Mouse (Mus musculus) limb, embryonic 11.5 days (tissue): ENCODE data around the gene Iqschfp. TPM values are rescaled to one million over a fixed set of nuclear protein-coding genes. Genes with fewer than 3 reads are reported as not detected.

ENCODE experiments used
- ATAC-seq: fragments of 200-750 bp; cut with Nextera tagmentation; 2 replicates; pipeline ENCODE4 v1.8.0; 2017; ENCODE audit warnings: low read depth; ENCODE audit not compliant: insufficient number of reproducible peaks, low FRiP score, low TSS enrichment
- DNase-seq: peaks from one replicate; pipeline ENCODE4 v3.0.0-alpha.2; 2015; ENCODE audit warnings: low spot score
- H3K27ac ChIP-seq: fragments of 300-500 bp; sonication (generic); replicated peaks from 2 replicates; pipeline ENCODE4 v1.5.1; 2014; ENCODE audit warnings: low read depth, mild to moderate bottlenecking, low read length
- H3K27me3 ChIP-seq: fragments of 300-500 bp; sonication (generic); 2 replicates; pipeline ENCODE4 v1.6.1; 2014; ENCODE audit warnings: mild to moderate bottlenecking, low read length, mixed read lengths; ENCODE audit not compliant: control insufficient read depth, insufficient read depth
- H3K36me3 ChIP-seq: fragments of 300-500 bp; sonication (generic); 2 replicates; pipeline ENCODE4 v1.6.1; 2014; ENCODE audit warnings: mild to moderate bottlenecking, low read length, moderate library complexity, mixed read lengths; ENCODE audit not compliant: control insufficient read depth, insufficient read depth
- H3K4me1 ChIP-seq: fragments of 300-500 bp; sonication (generic); 2 replicates; pipeline ENCODE4 v1.6.1; 2014; ENCODE audit warnings: low read length, mixed read lengths; ENCODE audit not compliant: control insufficient read depth, insufficient read depth
- H3K4me2 ChIP-seq: fragments of 300-500 bp; sonication (generic); 2 replicates; pipeline ENCODE4 v1.6.1; 2014; ENCODE audit warnings: low read depth, mild to moderate bottlenecking, moderate library complexity; ENCODE audit not compliant: severe bottlenecking
- H3K4me3 ChIP-seq: fragments of 300-500 bp; sonication (generic); 2 replicates; pipeline ENCODE4 v1.5.1; 2014; ENCODE audit warnings: low read depth, low read length
- H3K9ac ChIP-seq: fragments of 300-500 bp; sonication (generic); 2 replicates; pipeline ENCODE4 v1.6.1; 2014; ENCODE audit warnings: mild to moderate bottlenecking, low read length
- H3K9me3 ChIP-seq: fragments of 300-500 bp; sonication (generic); 2 replicates; pipeline ENCODE4 v1.6.1; 2016; ENCODE audit warnings: low read length; ENCODE audit not compliant: control insufficient read depth
- WGBS: fragments of 180-500 bp; shearing (Covaris S2); extraction: QIAGEN DNeasy Blood & Tissue Kit; methylation state at CpG from one replicate; pipeline ENCODE4 v1.1.7; 2014; 5-methylcytosine and 5-hydroxymethylcytosine counted together
- polyA plus RNA-seq: library from polyadenylated mRNA; unstranded; fragments of >200 nt; fragmentation: Nextera tagmentation; extraction: Ambion mirVana; gene quantifications from 2 replicates; pipeline ENCODE4 v1.2.1, GENCODE M21; 2014

Gene Iqschfp
- polyA plus RNA-seq, 1 experiment from 2014 or later = 0.56 TPM

- H3K4me1 ChIP-seq = no peaks in the 10 kb centered on the region
- no peak overlapping the region for H3K9ac ChIP-seq
- H3K4me2 ChIP-seq = no peak overlapping the region
- no peaks in the 10 kb centered on the region for H3K9me3 ChIP-seq
- WGBS = 94% methylated on average over 8 of the region's 8 CpGs
- no peak overlapping the region for H3K4me3 ChIP-seq
- H3K27me3 ChIP-seq = no peaks in the 10 kb centered on the region
- no peak for DNase-seq
- ATAC-seq = no peak
- H3K36me3 ChIP-seq = no peaks in the 10 kb centered on the region
- H3K27ac ChIP-seq = no peak overlapping the region
Observed at GRCm38 (mm10) chr3:67931181-67931580, 39.1 kb downstream of the Iqschfp start.

DNA sequence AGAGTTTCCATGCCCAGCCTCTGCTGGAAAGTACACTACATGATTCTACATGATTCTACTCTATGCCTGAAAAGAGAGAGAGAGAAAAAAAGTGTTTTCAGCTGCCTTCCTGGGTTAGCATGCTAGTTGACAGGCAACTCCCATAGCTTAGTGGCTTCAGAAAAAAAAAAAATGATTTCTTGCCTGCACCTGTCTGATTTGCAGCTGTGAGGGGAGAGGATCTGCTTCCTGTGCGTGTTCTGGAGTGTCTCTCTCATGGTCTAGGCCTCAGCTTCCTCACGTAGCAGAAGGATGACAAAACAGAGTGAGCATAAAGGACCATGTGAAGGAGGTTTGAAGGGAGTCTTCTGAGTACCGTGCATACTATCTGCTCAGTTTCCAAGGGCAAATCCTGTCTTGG lies 39.9 kb downstream of the Iqschfp start:
- H3K4me3 ChIP-seq = no peak overlapping the region
- ATAC-seq = no peak
- H3K36me3 ChIP-seq = no peaks in the 10 kb centered on the region
- no peak overlapping the region for H3K9ac ChIP-seq
- WGBS = 83% methylated on average over 3 of the region's 3 CpGs
- no peak overlapping the region for H3K27ac ChIP-seq
- no peak overlapping the region for H3K4me2 ChIP-seq
- H3K27me3 ChIP-seq = no peaks in the 10 kb centered on the region
- no peak for DNase-seq
- no peaks in the 10 kb centered on the region for H3K9me3 ChIP-seq
- H3K4me1 ChIP-seq = no peaks in the 10 kb centered on the region

GRCm38 (mm10) chr3:67935829-67936228 lies 43.8 kb downstream of the Iqschfp start:
- no peaks in the 10 kb centered on the region for H3K9me3 ChIP-seq
- no peak overlapping the region for H3K27ac ChIP-seq
- H3K4me2 ChIP-seq = no peak overlapping the region
- no peaks in the 10 kb centered on the region for H3K36me3 ChIP-seq
- no peak overlapping the region for H3K4me3 ChIP-seq
- DNase-seq (no peak), ATAC-seq (no peak)
- WGBS = 78% methylated on average over 3 of the region's 3 CpGs
- H3K27me3 ChIP-seq = no peaks in the 10 kb centered on the region
- no peaks in the 10 kb centered on the region for H3K4me1 ChIP-seq
- H3K9ac ChIP-seq = no peak overlapping the region

GRCm38 (mm10) chr3:67947000-67947399 lies 55.0 kb downstream of the Iqschfp start:
- H3K27me3 ChIP-seq = no peaks in the 10 kb centered on the region
- no peak for DNase-seq
- no peaks in the 10 kb centered on the region for H3K36me3 ChIP-seq
- no peak overlapping the region for H3K4me3 ChIP-seq
- ATAC-seq = no peak
- H3K9me3 ChIP-seq = no peaks in the 10 kb centered on the region
- H3K4me2 ChIP-seq = no peak overlapping the region
- H3K4me1 ChIP-seq = no peaks in the 10 kb centered on the region
- H3K9ac ChIP-seq = no peak overlapping the region
- 76% methylated on average over 2 of the region's 2 CpGs for WGBS
- H3K27ac ChIP-seq = no peak overlapping the region

- H3K4me2 ChIP-seq = no peak overlapping the region
- no peak overlapping the region for H3K27ac ChIP-seq
- H3K4me3 ChIP-seq = no peak overlapping the region
- no peaks in the 10 kb centered on the region for H3K4me1 ChIP-seq
- H3K27me3 ChIP-seq = no peaks in the 10 kb centered on the region
- WGBS = 54% methylated on average over 5 of the region's 5 CpGs
- no peaks in the 10 kb centered on the region for H3K36me3 ChIP-seq
- no peak for DNase-seq
- no peak for ATAC-seq
- no peak overlapping the region for H3K9ac ChIP-seq
- no peaks in the 10 kb centered on the region for H3K9me3 ChIP-seq
Observed at GRCm38 (mm10) chr3:67952517-67952940, 60.5 kb downstream of the Iqschfp start.

- no peaks in the 10 kb centered on the region for H3K9me3 ChIP-seq
- H3K4me1 ChIP-seq = no peaks in the 10 kb centered on the region
- no peaks in the 10 kb centered on the region for H3K27me3 ChIP-seq
- no peak overlapping the region for H3K9ac ChIP-seq
- no peak overlapping the region for H3K4me2 ChIP-seq
- 47% methylated on average over 5 of the region's 5 CpGs for WGBS
- H3K36me3 ChIP-seq = no peaks in the 10 kb centered on the region
- ATAC-seq = no peak
- H3K27ac ChIP-seq = no peak overlapping the region
- H3K4me3 ChIP-seq = no peak overlapping the region
- peak; percentile 43 for DNase-seq
Observed at GRCm38 (mm10) chr3:67954459-67955065, 62.5 kb downstream of the Iqschfp start.

DNA sequence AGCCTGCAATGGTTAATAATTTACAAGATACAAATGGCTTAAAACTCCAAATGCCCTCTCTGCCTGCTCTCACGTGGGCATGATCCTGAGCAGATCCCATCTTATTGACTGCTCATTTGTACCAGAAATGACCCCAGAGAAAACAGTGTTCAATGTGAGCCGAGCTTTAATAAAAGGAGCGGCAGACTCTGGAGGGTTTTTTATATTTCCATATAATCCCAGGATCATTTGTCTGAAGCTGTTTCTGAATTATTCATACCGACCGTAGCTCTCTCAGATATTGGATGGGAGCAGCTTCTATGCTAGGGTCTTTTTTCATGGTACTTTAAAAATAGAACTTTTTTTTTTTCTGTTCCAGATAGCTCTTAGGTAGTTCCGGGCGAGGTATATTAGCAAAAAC lies 67.6 kb downstream of the Iqschfp start:
- no peaks in the 10 kb centered on the region for H3K27me3 ChIP-seq

GRCm38 (mm10) chr3:67960133-67960532 lies 68.1 kb downstream of the Iqschfp start:
- no peak overlapping the region for H3K9ac ChIP-seq
- no peak overlapping the region for H3K4me2 ChIP-seq
- no peak for DNase-seq
- H3K9me3 ChIP-seq = no peaks in the 10 kb centered on the region
- no peaks in the 10 kb centered on the region for H3K4me1 ChIP-seq
- H3K27ac ChIP-seq = no peak overlapping the region
- no peak for ATAC-seq
- H3K36me3 ChIP-seq = no peaks in the 10 kb centered on the region
- no peaks in the 10 kb centered on the region for H3K27me3 ChIP-seq
- H3K4me3 ChIP-seq = no peak overlapping the region
- 55% methylated on average over 3 of the region's 3 CpGs for WGBS

More for the DNA sequence above, 67.6 kb downstream of the Iqschfp start:
- DNase-seq (no peak), ATAC-seq (no peak)
- H3K27ac ChIP-seq = no peak overlapping the region
- WGBS = 66% methylated on average over 7 of the region's 7 CpGs
- no peak overlapping the region for H3K4me2 ChIP-seq
- no peaks in the 10 kb centered on the region for H3K4me1 ChIP-seq
- H3K4me3 ChIP-seq = no peak overlapping the region
- H3K9me3 ChIP-seq = no peaks in the 10 kb centered on the region
- H3K9ac ChIP-seq = no peak overlapping the region
- no peaks in the 10 kb centered on the region for H3K36me3 ChIP-seq

DNA sequence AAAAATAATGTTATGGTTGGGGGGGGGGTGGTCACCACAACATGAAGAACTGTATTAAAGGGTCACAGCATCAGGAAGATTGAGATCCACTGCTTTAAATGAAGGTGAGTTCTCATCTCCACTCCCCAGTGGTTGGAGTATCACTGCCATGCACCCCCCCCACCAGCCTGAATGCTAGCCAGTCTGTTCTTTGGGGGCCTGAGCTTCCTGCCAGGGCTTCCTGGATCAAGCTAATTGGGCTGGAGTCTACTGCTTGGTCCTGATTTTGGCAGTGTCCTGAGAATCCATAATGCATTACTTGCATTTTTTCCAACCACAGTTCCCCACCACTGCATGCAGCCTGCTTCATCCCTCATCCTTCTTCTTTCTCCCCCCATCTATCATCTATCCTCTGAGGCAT lies 68.7 kb downstream of the Iqschfp start:
- Histone ChIP-seq H3K9me3 (no peaks in the 10 kb centered on the region), H3K27me3 (no peaks in the 10 kb centered on the region), H3K36me3 (no peaks in the 10 kb centered on the region), H3K9ac (no peak overlapping the region), H3K4me3 (no peak overlapping the region), H3K27ac (no peak overlapping the region), H3K4me2 (no peak overlapping the region), H3K4me1 (no peaks in the 10 kb centered on the region)
- no peak for DNase-seq
- no peak for ATAC-seq
